7 mouse cellular contexts compared by ENCODE assay signal in the genomic region with DNA sequence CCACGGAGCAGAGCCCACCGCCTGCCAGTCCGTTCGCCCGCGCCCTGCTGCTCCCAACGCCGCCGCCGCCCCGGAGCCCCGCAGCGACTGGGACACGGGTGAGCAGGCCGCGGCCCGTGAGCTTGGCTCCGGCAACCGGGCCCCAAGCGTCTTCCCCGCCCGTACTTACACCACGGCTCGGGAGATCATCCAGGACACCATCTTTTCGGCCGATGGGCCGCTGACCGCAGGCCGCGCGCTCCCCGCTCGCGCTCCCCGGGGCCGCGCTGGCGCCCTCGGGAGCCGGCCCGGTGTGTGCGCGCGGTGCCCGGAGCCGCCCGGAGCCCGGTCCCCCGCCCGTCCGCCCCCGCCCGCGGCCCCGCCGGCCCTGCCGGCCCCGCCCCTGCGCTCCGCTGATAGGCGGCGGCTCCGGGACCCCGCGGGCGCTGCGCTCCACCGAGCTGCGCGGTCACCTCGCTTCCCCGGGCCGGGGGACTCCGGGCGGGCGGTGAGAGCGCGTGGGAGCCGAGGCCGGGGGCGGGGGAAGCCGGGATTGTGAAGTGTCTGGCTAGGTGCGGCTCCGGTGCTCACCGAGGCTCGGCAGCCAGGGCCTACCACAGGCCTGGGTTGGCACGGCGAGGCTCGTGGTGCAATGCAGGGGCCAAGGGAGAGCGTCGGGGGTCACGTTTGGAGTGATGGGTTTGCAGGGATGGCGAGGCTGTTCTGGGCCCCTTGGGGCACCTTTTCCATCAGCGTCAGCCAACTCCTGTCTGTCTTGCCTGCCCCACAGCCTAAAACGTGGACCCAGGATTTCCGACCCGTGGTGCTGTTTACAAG. TPM values are rescaled to one million over a fixed set of nuclear protein-coding genes. Genes with fewer than 3 reads are reported as not detected.
DNase-seq lines count a peak whose midpoint lies in the region; ATAC-seq lines count a peak whose summit lies in the region.

Reep3 (minus strand) TSS at position 325 of the 816 bp plus-strand sequence.

- no peaks in the 10 kb centered on the region for H3K36me3 ChIP-seq in intestine, embryonic 14.5 days (ENCODE audit: control insufficient read depth, insufficient read depth, low read length)
- peaks cover 13% of the 10 kb centered on the region for H3K36me3 ChIP-seq in midbrain, embryonic 10.5 days

- intact Hi-C loops in gastrocnemius, postnatal 36 days (cut with DNase I) = loop anchor here (5.0 kb wide), 1 partner anchor 45 kb away; no protein-coding TSS in a partner anchor
- intact Hi-C loops in left cerebral cortex, postnatal 4 days (cut with DNase I) = loop anchor here (10.0 kb wide), 1 partner anchor 92 kb away; no protein-coding TSS in a partner anchor

- no peaks in the 10 kb centered on the region for H3K9me3 ChIP-seq in intestine, embryonic 14.5 days (ENCODE audit: control insufficient read depth, low read length)
- no peaks in the 10 kb centered on the region for H3K9me3 ChIP-seq in midbrain, embryonic 10.5 days (replicated peaks)

- H3K4me1 ChIP-seq in intestine, embryonic 14.5 days (replicated peaks; ENCODE audit: control insufficient read depth, insufficient read depth, low read length) = peaks cover 25% of the 10 kb centered on the region
- H3K4me1 ChIP-seq in midbrain, embryonic 10.5 days = peaks cover 48% of the 10 kb centered on the region

- WGBS in intestine, embryonic 14.5 days = under 1% methylated on average over 85 of the region's 97 CpGs
- WGBS in midbrain, embryonic 10.5 days = under 1% methylated on average over 94 of the region's 97 CpGs

- H3K27ac ChIP-seq in intestine, embryonic 14.5 days (ENCODE audit: low read depth) = peak within 1 kb of the TSS; percentile 99
- H3K27ac ChIP-seq in midbrain, embryonic 10.5 days (replicated peaks) = peak within 1 kb of the TSS; percentile 99

- peak; percentile 81 for ATAC-seq in intestine, embryonic 14.5 days (replicated peaks; ENCODE audit: low FRiP score, low TSS enrichment, low read depth)

- H3K4me2 ChIP-seq in intestine, embryonic 14.5 days (ENCODE audit: low read length) = peak within 1 kb of the TSS; percentile 83

- peak; percentile 75 to 81 for DNase-seq in adrenal gland, adult 18-20 months (ENCODE audit: low spot score in 2 of 2)
- peak; percentile 65 for DNase-seq in embryo, embryonic 10 days (ENCODE audit: low spot score)
- DNase-seq in gastrocnemius, postnatal 36 days = peak; percentile 58 to 76
- peak; percentile 89 for DNase-seq in intestine, embryonic 14.5 days (ENCODE audit: low spot score)
- peak; percentile 72 for DNase-seq in left cerebral cortex, postnatal 4 days
- peak; percentile 79 for DNase-seq in midbrain, embryonic 10.5 days (ENCODE audit: low spot score)
- DNase-seq in right cerebral cortex, postnatal 36 days (ENCODE audit: low spot score in 2 of 2) = peak; percentile 48 to 52

- peak within 1 kb of the TSS; percentile 90 for H3K4me3 ChIP-seq in intestine, embryonic 14.5 days (ENCODE audit: low read depth, low read length)
- H3K4me3 ChIP-seq in midbrain, embryonic 10.5 days = peak within 1 kb of the TSS; percentile 89

- H3K9ac ChIP-seq in intestine, embryonic 14.5 days (ENCODE audit: low read length) = peak within 1 kb of the TSS; percentile 100

- no peaks in the 10 kb centered on the region for H3K27me3 ChIP-seq in intestine, embryonic 14.5 days (replicated peaks; ENCODE audit: control insufficient read depth, insufficient read depth, low read length)
- H3K27me3 ChIP-seq in midbrain, embryonic 10.5 days (ENCODE audit: low read depth, poor library complexity, severe bottlenecking) = no peaks in the 10 kb centered on the region

RNA-seq across cellular contexts. Expression of gene Reep3, which starts in this region (rescaled TPM):
- total RNA-seq in adrenal gland, adult 18-20 months (2021) = 10 to 100 TPM; 40.7 to 41.0 TPM
- 10 to 100 TPM; 10.0 to 10.2 TPM for total RNA-seq in gastrocnemius, postnatal 36 days (2021)
- 35.7 and 38.2 TPM in 2 replicates for polyA plus RNA-seq in intestine, embryonic 14.5 days (2014; fragmentation: Nextera tagmentation; extraction: Ambion mirVana)
- total RNA-seq in left cerebral cortex, postnatal 4 days (2021) = 10 to 100 TPM; 24.4 to 27.9 TPM
- 31.7 and 36.7 TPM in 2 replicates for polyA plus RNA-seq in midbrain, embryonic 10.5 days (2016; fragmentation: Nextera tagmentation; extraction: Ambion mirVana)

Comparison
In these comparisons a context has a peak if more than half of its experiments do, and no peak if none do; other contexts are left out.
1. Peak in every context shown above with its lines: DNase-seq, ATAC-seq, H3K4me3 ChIP-seq and H3K27ac ChIP-seq.